Mouse (Mus musculus) limb, embryonic 14.5 days (tissue): ENCODE data around the gene Gm11634. TPM values are rescaled to one million over a fixed set of nuclear protein-coding genes. Genes with fewer than 3 reads are reported as not detected.
A peak's percentile ranks its signal among the peaks of the same experiment; 100 is the strongest.
"Not testable (repeated sequence)": the region's sequence is repeated elsewhere in the genome, so short reads cannot be mapped to it uniquely, and the experiment has no call there.

Experiments used
- ATAC-seq: fragments of 200-750 bp; cut with Nextera tagmentation; 2 replicates; pipeline ENCODE4 v1.8.0; 2017; ENCODE audit warnings: low read depth, moderate number of reproducible peaks, moderate TSS enrichment; ENCODE audit not compliant: low FRiP score
- DNase-seq: peaks from one replicate; pipeline ENCODE4 v3.0.0-alpha.2; 2015; ENCODE audit warnings: low spot score
- H3K27ac ChIP-seq: fragments of 300-500 bp; sonication (generic); replicated peaks from 2 replicates; pipeline ENCODE4 v1.5.1; 2014; ENCODE audit warnings: low read depth, mild to moderate bottlenecking, low read length, moderate library complexity, mixed read lengths
- H3K27me3 ChIP-seq: fragments of 300-500 bp; sonication (generic); 2 replicates; pipeline ENCODE4 v1.6.1; 2014; ENCODE audit warnings: low read length, mixed read lengths; ENCODE audit not compliant: control insufficient read depth, insufficient read depth
- H3K36me3 ChIP-seq: fragments of 300-500 bp; sonication (generic); 2 replicates; pipeline ENCODE4 v1.6.1; 2014; ENCODE audit warnings: mild to moderate bottlenecking, low read length, moderate library complexity, mixed read lengths; ENCODE audit not compliant: control insufficient read depth, insufficient read depth
- H3K4me1 ChIP-seq: fragments of 300-500 bp; sonication (generic); 2 replicates; pipeline ENCODE4 v1.6.1; 2014; ENCODE audit warnings: antibody characterized with exemption, low read length, mixed read lengths; ENCODE audit not compliant: control insufficient read depth, insufficient read depth
- H3K4me2 ChIP-seq: fragments of 300-500 bp; sonication (generic); replicated peaks from 2 replicates; pipeline ENCODE4 v1.6.1; 2014; ENCODE audit warnings: low read depth, mild to moderate bottlenecking, low read length, moderate library complexity; ENCODE audit not compliant: severe bottlenecking
- H3K4me3 ChIP-seq: fragments of 300-500 bp; sonication (generic); replicated peaks from 2 replicates; pipeline ENCODE4 v1.5.1; 2014; ENCODE audit warnings: low read length
- H3K9ac ChIP-seq: fragments of 300-500 bp; sonication (generic); 2 replicates; pipeline ENCODE4 v1.6.1; 2014; ENCODE audit warnings: mild to moderate bottlenecking, low read depth, low read length, moderate library complexity; ENCODE audit not compliant: severe bottlenecking
- H3K9me3 ChIP-seq: fragments of 300-500 bp; sonication (generic); 2 replicates; pipeline ENCODE4 v1.6.1; 2016; ENCODE audit warnings: low read length; ENCODE audit not compliant: control insufficient read depth
- POLR2A ChIP-seq: fragments of 200-500 bp; IDR thresholded peaks from 2 replicates; pipeline ENCODE4 v1.8.0; 2012; ENCODE audit warnings: inconsistent platforms, mild to moderate bottlenecking, moderate library complexity, borderline replicate concordance; ENCODE audit not compliant: insufficient read depth, insufficient read length; ENCODE audit errors: extremely low read depth
- WGBS: fragments of 180-500 bp; shearing (Covaris S2); extraction: QIAGEN DNeasy Blood & Tissue Kit; methylation state at CpG from one replicate; pipeline ENCODE4 v1.1.7; 2014; 5-methylcytosine and 5-hydroxymethylcytosine counted together
- polyA plus RNA-seq, 2 experiments: library from polyadenylated mRNA; depleted of rRNA in 1 of 2; stranded (reverse) in 1 of 2; unstranded in 1 of 2; fragments of >200 nt; fragmentation: Nextera tagmentation in 1 of 2; extraction: Ambion mirVana in 1 of 2; gene quantifications; 2 replicates each; pipeline versions ENCODE4 v1.2.1 to v1.2.3; 2012 to 2014

Gm11634 gene
- polyA plus RNA-seq, 2 experiments, result not detected

GRCm38 (mm10) chr11:101644591-101644990, 45.5 kb upstream of the Gm11634 start:
- no peak overlapping the region for H3K9ac ChIP-seq
- 52% methylated on average over 3 of the region's 3 CpGs for WGBS
- TF ChIP-seq POLR2A, result no peak
- no peak overlapping the region for H3K4me3 ChIP-seq
- H3K9me3 ChIP-seq, result no peaks in the 10 kb centered on the region
- DNase-seq (no peak), ATAC-seq (no peak)
- H3K4me2 ChIP-seq, result no peak overlapping the region
- H3K4me1 ChIP-seq, result no peaks in the 10 kb centered on the region
- no peaks in the 10 kb centered on the region for H3K27me3 ChIP-seq
- no peak overlapping the region for H3K27ac ChIP-seq
- H3K36me3 ChIP-seq, result no peaks in the 10 kb centered on the region

- TF ChIP-seq POLR2A, result no peak
- H3K4me3 ChIP-seq, result no peak overlapping the region
- 49% methylated on average over 5 of the region's 5 CpGs for WGBS
- DNase-seq (no peak), ATAC-seq (no peak)
- H3K36me3 ChIP-seq, result no peaks in the 10 kb centered on the region
- H3K27me3 ChIP-seq, result no peaks in the 10 kb centered on the region
- no peaks in the 10 kb centered on the region for H3K4me1 ChIP-seq
- H3K9me3 ChIP-seq, result no peaks in the 10 kb centered on the region
- H3K4me2 ChIP-seq, result no peak overlapping the region
- H3K27ac ChIP-seq, result no peak overlapping the region
- H3K9ac ChIP-seq, result no peak overlapping the region
Observed at GRCm38 (mm10) chr11:101642931-101643330, 43.9 kb upstream of the Gm11634 start.

DNA sequence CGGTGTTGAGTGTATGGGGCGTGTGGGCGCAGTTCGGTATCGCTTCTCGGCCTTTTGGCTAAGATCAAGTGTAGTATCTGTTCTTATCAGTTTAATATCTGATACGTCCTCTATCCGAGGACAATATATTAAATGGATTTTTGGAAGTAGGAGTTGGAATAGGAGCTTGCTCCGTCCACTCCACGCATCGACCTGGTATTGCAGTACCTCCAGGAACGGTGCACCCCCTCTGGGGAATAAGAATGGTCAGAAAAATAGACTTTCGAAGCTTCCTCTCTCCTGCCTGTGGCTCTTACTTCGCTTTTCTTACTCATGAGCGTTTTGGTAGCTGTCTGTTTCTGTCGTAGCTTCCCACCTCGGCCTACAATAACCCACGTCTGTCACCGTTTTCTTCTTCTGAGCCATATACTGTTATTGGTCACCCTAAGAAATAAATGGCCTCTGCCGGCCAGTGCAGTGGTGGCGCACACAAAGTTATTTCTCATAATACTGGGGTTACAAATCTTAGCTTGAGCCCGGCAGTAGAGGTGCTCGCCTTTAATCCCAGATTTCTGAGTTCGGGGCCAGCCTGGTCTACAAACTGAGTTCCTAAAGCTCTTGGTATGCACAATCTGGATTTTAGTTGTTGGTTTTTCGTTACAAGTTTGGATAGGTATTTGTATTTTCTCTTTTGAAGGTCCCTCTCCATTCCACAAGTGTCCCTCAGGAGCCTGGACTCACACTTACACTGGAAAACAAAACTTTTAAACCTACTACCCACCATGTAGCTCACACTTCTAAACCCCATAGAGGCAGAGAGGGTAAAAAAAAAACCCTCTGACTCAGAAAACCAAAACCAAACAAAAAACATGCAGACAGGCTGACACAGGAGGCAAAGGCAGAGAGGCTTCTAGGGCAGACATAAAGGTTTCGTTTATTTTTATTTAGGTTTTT, 42.9 kb upstream of the Gm11634 start:
- Histone ChIP-seq H3K27ac (peak overlapping the region; percentile 82), H3K9ac (peak overlapping the region; percentile 51), H3K4me2 (peak overlapping the region; percentile 51; the same call in 1 of the 2 replicates)
- not testable (repeated sequence) for H3K27me3 ChIP-seq, H3K4me1 ChIP-seq, H3K4me3 ChIP-seq, H3K36me3 ChIP-seq, H3K9me3 ChIP-seq
- 4% methylated on average over 12 of the region's 26 CpGs for WGBS
- DNase-seq (peak; percentile 79), ATAC-seq (peak; percentile 81)
- TF ChIP-seq POLR2A, result peak; percentile 32; the same call in 1 of the 2 replicates

GRCm38 (mm10) chr11:101640857-101641709, 42.0 kb upstream of the Gm11634 start:
- H3K4me3 ChIP-seq, result peak overlapping the region; percentile 32
- H3K27ac ChIP-seq, result peak overlapping the region; percentile 82
- not testable (repeated sequence) for H3K27me3 ChIP-seq, H3K36me3 ChIP-seq, H3K4me1 ChIP-seq, H3K9me3 ChIP-seq
- DNase-seq (peak; percentile 64), ATAC-seq (peak; percentile 69)
- 4% methylated on average over 44 of the region's 53 CpGs for WGBS
- peak overlapping the region; percentile 51 for H3K4me2 ChIP-seq
- H3K9ac ChIP-seq, result peak overlapping the region; percentile 51

DNA sequence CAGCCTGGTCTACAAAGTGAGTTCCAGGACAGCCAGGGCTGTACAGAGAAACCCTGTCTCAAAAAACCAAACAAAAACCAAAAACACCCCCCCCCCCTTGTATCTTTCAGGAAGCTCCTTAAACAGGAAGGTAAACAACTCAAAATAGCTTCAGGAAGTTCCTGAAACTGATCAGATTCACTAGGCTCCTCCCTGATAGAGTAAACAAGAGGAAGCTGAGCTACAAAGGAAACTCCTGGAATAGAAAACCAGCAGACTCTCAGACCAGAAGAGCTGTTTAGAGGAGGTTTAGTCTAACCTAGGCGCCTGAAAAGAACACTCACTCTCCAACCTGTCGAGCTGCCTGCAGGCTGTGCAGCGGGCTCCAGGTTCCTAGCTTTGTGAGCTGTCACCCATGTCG, 40.7 kb upstream of the Gm11634 start:
- DNase-seq (no peak), ATAC-seq (no peak)
- no peak for TF ChIP-seq POLR2A
- peaks cover 16% of the 10 kb centered on the region; the same call in 1 of the 2 replicates for H3K36me3 ChIP-seq
- 95% methylated on average over 4 of the region's 4 CpGs for WGBS
- H3K9me3 ChIP-seq, result no peaks in the 10 kb centered on the region
- no peaks in the 10 kb centered on the region for H3K4me1 ChIP-seq
- H3K27me3 ChIP-seq, result no peaks in the 10 kb centered on the region
- H3K4me3 ChIP-seq, result no peak overlapping the region
- H3K4me2 ChIP-seq, result no peak overlapping the region
- no peak overlapping the region for H3K9ac ChIP-seq
- H3K27ac ChIP-seq, result no peak overlapping the region
